In genomic region chr5:52476826-52477225, GRCm38 (mm10) we compare ENCODE assay signal across 8 mouse cellular contexts. TPM values are rescaled to one million over a fixed set of nuclear protein-coding genes. Genes with fewer than 3 reads are reported as not detected.
DNase-seq lines count a peak whose midpoint lies in the region; ATAC-seq and TF ChIP-seq lines count a peak whose summit lies in the region.

No protein-coding gene starts in this region.

- H3K36me3 ChIP-seq in lung, embryonic 14.5 days (ENCODE audit: insufficient read depth), result no peaks in the 10 kb centered on the region
- H3K36me3 ChIP-seq in heart, embryonic 11.5 days (ENCODE audit: control insufficient read depth, insufficient read depth, low read length), result no peaks in the 10 kb centered on the region
- no peaks in the 10 kb centered on the region for H3K36me3 ChIP-seq in limb, embryonic 12.5 days
- no peaks in the 10 kb centered on the region for H3K36me3 ChIP-seq in stomach, embryonic 14.5 days (ENCODE audit: control insufficient read depth, insufficient read depth, low read length)

- no peaks in the 10 kb centered on the region for H3K9me3 ChIP-seq in lung, embryonic 14.5 days (ENCODE audit: low read depth, low read length)
- peaks cover 6% of the 10 kb centered on the region; the same call in 1 of the 2 replicates for H3K9me3 ChIP-seq in heart, embryonic 11.5 days (replicated peaks; ENCODE audit: control insufficient read depth, low read length)
- H3K9me3 ChIP-seq in limb, embryonic 12.5 days, result peaks cover 8% of the 10 kb centered on the region; the same call in 1 of the 2 replicates
- H3K9me3 ChIP-seq in stomach, embryonic 14.5 days (ENCODE audit: control insufficient read depth, low read depth, low read length), result peaks cover 6% of the 10 kb centered on the region; the same call in 1 of the 2 replicates

- H3K4me3 ChIP-seq in lung, embryonic 14.5 days (ENCODE audit: low read depth, low read length), result peak overlapping the region; percentile 37
- peak overlapping the region; percentile 36 for H3K4me3 ChIP-seq in heart, embryonic 11.5 days (ENCODE audit: low read depth, low read length)
- H3K4me3 ChIP-seq in limb, embryonic 12.5 days (replicated peaks), result peak overlapping the region; percentile 47
- H3K4me3 ChIP-seq in stomach, embryonic 14.5 days (ENCODE audit: low read depth, low read length), result peak overlapping the region; percentile 36

- no peaks in the 10 kb centered on the region for H3K27me3 ChIP-seq in lung, embryonic 14.5 days (ENCODE audit: insufficient read depth, low read length)
- no peaks in the 10 kb centered on the region; the same call in 1 of the 2 replicates for H3K27me3 ChIP-seq in heart, embryonic 11.5 days (ENCODE audit: control insufficient read depth, insufficient read depth, low read length)
- peaks cover 16% of the 10 kb centered on the region for H3K27me3 ChIP-seq in limb, embryonic 12.5 days
- H3K27me3 ChIP-seq in stomach, embryonic 14.5 days (ENCODE audit: control insufficient read depth, insufficient read depth, low read length), result no peaks in the 10 kb centered on the region

- WGBS in lung, embryonic 14.5 days, result 8% methylated on average over 7 of the region's 7 CpGs
- 3% methylated on average over 7 of the region's 7 CpGs for WGBS in heart, embryonic 11.5 days (ENCODE audit: insufficient replicate concordance)
- 9% methylated on average over 7 of the region's 7 CpGs for WGBS in limb, embryonic 12.5 days
- 7% methylated on average over 7 of the region's 7 CpGs for WGBS in stomach, embryonic 14.5 days

- peak overlapping the region; percentile 27; the same call in 1 of the 2 replicates for H3K9ac ChIP-seq in lung, embryonic 14.5 days
- H3K9ac ChIP-seq in heart, embryonic 11.5 days (ENCODE audit: low read depth, low read length), result peak overlapping the region; percentile 49; the same call in 1 of the 2 replicates
- peak overlapping the region; percentile 47; the same call in 1 of the 2 replicates for H3K9ac ChIP-seq in limb, embryonic 12.5 days (replicated peaks)
- H3K9ac ChIP-seq in stomach, embryonic 14.5 days (replicated peaks; ENCODE audit: low read depth, low read length), result no peak overlapping the region; the same call in 1 of the 2 replicates

- H3K27ac ChIP-seq in lung, embryonic 14.5 days (ENCODE audit: low read depth), result peak overlapping the region; percentile 42; the same call in 1 of the 2 replicates
- peak overlapping the region; percentile 90 for H3K27ac ChIP-seq in heart, embryonic 11.5 days (ENCODE audit: low read depth, low read length)
- no peak overlapping the region for H3K27ac ChIP-seq in limb, embryonic 12.5 days
- H3K27ac ChIP-seq in stomach, embryonic 14.5 days (ENCODE audit: low read length), result peak overlapping the region; percentile 68; the same call in 1 of the 2 replicates

- no peak for ATAC-seq in lung, embryonic 14.5 days (ENCODE audit: insufficient read depth)
- no peak for ATAC-seq in heart, embryonic 11.5 days (replicated peaks; ENCODE audit: insufficient number of reproducible peaks, low FRiP score, low TSS enrichment)
- ATAC-seq in limb, embryonic 12.5 days (ENCODE audit: insufficient number of reproducible peaks, insufficient read depth, low FRiP score, low TSS enrichment, low read depth), result peak; percentile 56; the same call in 1 of the 2 replicates
- no peak for ATAC-seq in stomach, embryonic 14.5 days (ENCODE audit: insufficient number of reproducible peaks, insufficient read depth, low FRiP score, low read depth)

- DNase-seq in lung, embryonic 14.5 days, result no peak
- no peak for DNase-seq in lung, adult 18-20 months
- no peak for DNase-seq in spleen, postnatal 10 days (ENCODE audit: low spot score in 2 of 2)
- DNase-seq in right cerebral cortex, postnatal 36 days (ENCODE audit: low spot score in 2 of 2), result no peak
- DNase-seq in right cerebral cortex, postnatal 4 days, result no peak

- no peaks in the 10 kb centered on the region; the same call in 1 of the 2 replicates for H3K4me1 ChIP-seq in lung, embryonic 14.5 days (ENCODE audit: insufficient read depth)
- peaks cover 5% of the 10 kb centered on the region; the same call in 1 of the 2 replicates for H3K4me1 ChIP-seq in heart, embryonic 11.5 days (ENCODE audit: control insufficient read depth, insufficient read depth, low read length)
- 0 out of 2 replicates have a peak, but pooled peaks cover 4% of the 10 kb centered on the region for H3K4me1 ChIP-seq in limb, embryonic 12.5 days (replicated peaks)
- H3K4me1 ChIP-seq in stomach, embryonic 14.5 days (ENCODE audit: control insufficient read depth, insufficient read depth, low read length), result 0 out of 2 replicates have a peak, but pooled peaks cover 2% of the 10 kb centered on the region

- no peak for TF ChIP-seq CTCF in lung, embryonic 14.5 days (IDR thresholded peaks at IDR 0.05; ENCODE audit: low read depth)

- peak overlapping the region; percentile 59 for H3K4me2 ChIP-seq in lung, embryonic 14.5 days
- peak overlapping the region; percentile 65 for H3K4me2 ChIP-seq in heart, embryonic 11.5 days
- peak overlapping the region; percentile 61 for H3K4me2 ChIP-seq in limb, embryonic 12.5 days
- H3K4me2 ChIP-seq in stomach, embryonic 14.5 days (replicated peaks; ENCODE audit: low read depth, low read length), result peak overlapping the region; percentile 60

RNA-seq across cellular contexts. Expression of gene Ccdc149, which starts 5.5 kb away (rescaled TPM):
- 2.8 and 2.9 TPM in 2 replicates for polyA plus RNA-seq in lung, embryonic 14.5 days (2014; fragmentation: Nextera tagmentation; extraction: Ambion mirVana)
- 1.8 and 1.9 TPM in 2 replicates for polyA plus RNA-seq in heart, embryonic 11.5 days (2014; fragmentation: Nextera tagmentation; extraction: Ambion mirVana)
- 1.1 and 1.2 TPM in 2 replicates for polyA plus RNA-seq in limb, embryonic 12.5 days (2016; fragmentation: Nextera tagmentation; extraction: Ambion mirVana)
- polyA plus RNA-seq in stomach, embryonic 14.5 days (2014; fragmentation: Nextera tagmentation; extraction: Ambion mirVana), result 3.4 and 4.3 TPM in 2 replicates
